Mouse (Mus musculus) layer of hippocampus, adult 9-10 months (tissue): ENCODE results near the gene Asl.
"Not testable (repeated sequence)": the region's sequence is repeated elsewhere in the genome, so short reads cannot be mapped to it uniquely, and the experiment has no call there.

Experiments
- DNase-seq: peaks from one replicate; pipeline ENCODE4 v3.0.0; 2022; ENCODE audit warnings: low spot score

The Asl gene

DNA sequence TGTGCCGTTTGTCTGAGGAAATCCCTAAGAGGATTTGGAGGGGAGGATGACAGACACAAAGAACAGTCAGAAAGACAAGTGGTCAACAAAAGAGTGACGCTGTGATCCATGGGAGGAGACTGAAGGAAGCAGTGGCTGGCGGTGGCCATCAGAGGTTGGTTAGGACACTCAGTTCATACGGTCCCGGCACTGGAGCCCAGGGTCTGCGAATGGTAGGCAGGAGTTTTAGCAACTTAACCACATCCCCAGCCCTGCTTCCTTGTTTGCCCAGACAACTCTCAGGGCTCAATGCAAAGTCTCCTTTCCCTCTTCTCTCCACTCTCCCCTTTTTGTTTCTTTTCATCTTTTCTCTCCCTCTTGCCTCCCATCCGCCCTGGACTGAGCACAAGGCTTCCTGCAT, 17.1 kb upstream of the Asl start:
- DNase-seq: no peak

DNA sequence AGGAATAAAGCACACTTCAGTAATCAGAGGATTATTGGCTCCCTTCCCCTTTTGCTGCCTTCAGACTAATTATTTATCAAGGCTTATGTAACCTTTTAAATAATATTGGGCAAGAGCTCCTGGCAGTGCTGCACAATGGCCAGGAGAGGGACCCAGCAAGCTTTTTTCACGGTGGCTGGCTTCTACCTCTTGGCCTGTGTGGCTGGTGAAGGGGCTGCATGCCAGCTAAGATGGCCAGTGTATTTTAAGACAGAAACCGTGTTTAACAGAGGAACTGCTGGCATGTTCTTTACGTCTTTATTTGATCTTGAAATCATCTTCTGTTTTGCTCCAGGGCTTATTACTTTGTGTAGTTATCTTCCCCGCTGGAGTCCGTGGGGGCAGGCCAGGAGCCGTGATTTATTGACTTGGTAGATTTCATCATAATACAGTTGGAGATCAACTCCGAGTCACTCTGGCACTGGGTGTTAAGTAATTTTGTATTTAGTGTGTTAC, 15.2 kb upstream of the Asl start:
- peak; percentile 55 for DNase-seq

DNA sequence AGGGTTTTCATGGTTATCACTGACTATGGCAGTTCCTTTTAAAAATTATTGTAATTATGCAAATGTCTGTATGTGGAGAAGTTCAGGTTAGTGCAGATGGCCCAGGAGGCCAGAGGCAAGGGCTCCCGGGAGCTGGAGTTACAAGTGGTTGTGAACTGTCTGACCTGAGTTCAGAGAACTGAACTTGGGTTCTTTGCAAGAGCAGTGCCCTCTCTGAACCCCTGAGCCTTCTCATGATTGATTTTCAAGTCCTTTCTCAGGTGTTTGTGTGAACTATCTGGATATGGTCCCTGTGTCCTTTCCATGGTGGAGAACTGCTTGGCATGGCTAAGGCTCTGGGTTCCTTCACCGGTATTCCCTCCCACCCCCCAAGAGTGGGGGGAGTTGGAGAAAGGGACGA, 14.7 kb upstream of the Asl start:
- DNase-seq: no peak

DNA sequence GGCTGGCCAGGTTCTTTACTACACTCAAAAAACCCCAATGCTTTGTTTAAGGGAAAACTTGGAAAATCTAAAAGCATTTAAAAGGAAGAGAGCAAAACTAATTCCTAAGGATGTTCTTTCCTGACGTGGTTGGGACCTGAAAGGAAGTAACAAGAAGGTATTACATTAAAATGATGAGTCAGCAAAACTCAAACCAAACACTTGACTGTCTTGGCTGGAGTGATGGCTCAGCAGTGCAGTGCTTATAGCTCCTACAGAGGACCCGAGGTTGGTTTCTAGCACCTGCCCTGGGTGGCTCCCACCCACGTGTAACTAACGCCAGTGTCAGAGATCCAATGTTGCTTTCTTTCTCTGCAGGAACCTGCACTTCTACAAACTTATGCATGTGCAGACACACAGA, 12.2 kb upstream of the Asl start:
- DNase-seq: no peak

GRCm38 (mm10) chr5:130040797-130041196, 11.8 kb upstream of the Asl start:
- DNase-seq: no peak

DNA sequence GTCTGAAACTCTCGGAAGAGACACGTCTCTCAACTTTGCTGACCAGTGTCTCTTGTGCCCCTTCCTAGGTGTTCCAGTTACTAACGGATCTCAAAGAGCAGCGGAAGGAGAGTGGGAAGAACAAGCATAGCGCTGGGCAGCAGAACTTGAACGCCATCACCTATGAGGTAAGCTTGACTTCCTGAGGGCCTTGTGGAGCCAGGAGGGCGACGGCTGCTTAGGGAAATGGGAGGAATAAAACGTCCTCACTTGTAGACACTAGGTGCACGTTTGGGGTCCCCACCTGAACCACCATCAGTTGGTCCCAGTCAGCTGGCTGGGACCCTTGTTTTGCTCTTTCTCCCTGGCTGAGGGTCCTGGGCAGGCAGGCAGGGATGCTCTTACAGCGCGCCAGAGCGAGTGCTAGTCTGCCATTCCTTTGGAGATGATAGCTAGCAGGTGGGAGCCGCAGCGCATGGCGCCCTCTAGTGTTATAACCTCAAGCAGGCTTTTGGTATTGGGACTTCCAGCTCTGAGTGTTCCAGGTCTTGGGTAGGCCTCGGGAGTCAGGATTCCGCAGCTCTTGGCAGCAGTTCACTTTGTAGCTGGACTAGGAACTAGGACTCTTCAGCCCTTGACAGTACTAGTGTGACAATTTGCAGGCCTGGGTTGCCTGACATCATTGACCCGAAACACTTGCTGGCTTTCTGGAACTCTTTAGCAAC, 8.9 kb upstream of the Asl start:
- peak; percentile 35 for DNase-seq

DNA sequence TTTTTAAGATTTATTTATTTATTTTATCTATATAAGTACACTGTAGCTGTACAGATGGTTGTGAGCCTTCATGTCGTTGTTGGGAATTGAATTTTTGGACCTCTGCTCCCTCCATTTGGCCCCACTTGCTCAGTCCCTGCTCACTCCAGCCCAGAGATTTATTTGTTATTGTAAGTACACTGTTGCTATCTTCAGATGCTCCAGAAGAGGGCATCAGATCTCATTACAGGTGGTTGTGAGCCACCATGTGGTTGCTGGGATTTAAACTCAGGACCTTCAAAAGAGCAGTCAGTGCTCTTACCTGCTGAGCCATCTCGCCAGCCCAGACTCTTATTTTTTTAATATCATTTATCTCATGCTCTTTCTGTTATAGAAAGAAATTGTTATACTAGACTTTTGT, 7.3 kb upstream of the Asl start:
- not testable (repeated sequence) for DNase-seq

GRCm38 (mm10) chr5:130033869-130034268, 4.8 kb upstream of the Asl start:
- no peak for DNase-seq

DNA sequence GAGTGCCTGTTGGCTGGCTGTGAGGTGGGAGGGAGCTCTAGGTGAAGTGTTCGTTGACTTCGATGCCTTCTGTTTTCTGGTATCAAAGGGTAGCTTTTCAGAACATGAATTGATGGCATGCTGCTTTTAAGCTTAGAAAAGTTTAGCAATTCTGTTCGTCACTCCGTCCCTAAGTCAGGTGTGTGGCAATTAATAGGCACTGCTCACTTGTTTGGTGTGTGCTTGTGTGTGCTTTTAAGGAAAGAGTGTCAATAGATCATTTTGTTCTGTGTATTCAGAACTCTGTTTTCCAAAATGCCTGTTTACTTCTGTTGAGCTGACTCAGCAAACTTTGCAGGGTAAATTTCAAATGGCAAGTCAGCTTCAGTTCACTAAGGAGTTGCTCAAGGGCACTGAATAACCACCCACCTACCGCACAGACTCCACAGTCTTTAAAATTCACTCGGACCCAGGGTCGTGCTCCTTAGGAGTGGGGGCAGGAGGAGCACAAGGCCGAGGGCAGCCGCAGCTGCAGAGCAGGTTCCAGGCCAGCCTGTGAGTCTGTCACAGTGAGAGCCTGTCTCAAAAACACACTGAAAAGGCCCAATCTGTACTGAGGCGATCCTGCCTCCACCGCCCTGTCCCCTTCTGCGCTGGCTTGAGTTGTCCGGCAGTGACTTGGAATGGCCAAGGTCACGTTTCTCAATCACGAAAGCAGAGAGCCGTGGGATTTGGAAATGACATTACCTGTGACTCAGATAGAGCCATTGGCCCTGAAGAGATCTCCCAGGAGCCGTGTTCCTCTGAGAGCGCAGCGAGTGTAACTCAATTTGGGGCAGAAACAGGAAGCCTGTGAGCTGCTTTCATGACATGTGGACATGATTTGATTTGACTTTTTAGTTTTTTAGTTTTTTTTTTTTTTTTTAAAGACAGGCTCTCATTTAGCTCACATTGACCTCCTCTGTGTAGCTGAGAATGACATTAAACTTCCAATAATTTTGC, 2.7 kb upstream of the Asl start:
- no peak for DNase-seq

- DNase-seq: no peak
These were observed 1.4 kb downstream of the Asl start for GRCm38 (mm10) chr5:130027696-130028095.

DNA sequence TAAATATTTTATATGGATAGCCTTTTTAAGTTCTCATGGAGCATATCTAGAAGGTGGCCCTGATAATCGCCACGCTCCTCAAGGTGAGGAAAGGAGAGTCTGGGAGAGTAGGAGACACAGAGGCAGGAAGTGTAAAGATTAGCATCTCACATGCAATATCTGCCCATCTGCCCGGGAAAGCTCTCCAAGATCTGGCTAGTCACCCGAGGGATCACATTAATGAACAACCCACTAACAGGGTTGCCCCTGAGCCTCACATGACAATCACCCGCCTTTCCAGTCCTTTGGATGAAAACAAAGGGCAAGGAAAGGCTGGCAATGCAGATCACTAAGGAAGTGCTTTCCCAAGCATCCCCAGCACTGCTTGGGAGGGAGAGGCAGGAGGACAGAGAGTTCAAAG, 1.9 kb downstream of the Asl start:
- DNase-seq: no peak

GRCm38 (mm10) chr5:130023767-130024539, 5.1 kb downstream of the Asl start:
- DNase-seq: peak; percentile 67

DNA sequence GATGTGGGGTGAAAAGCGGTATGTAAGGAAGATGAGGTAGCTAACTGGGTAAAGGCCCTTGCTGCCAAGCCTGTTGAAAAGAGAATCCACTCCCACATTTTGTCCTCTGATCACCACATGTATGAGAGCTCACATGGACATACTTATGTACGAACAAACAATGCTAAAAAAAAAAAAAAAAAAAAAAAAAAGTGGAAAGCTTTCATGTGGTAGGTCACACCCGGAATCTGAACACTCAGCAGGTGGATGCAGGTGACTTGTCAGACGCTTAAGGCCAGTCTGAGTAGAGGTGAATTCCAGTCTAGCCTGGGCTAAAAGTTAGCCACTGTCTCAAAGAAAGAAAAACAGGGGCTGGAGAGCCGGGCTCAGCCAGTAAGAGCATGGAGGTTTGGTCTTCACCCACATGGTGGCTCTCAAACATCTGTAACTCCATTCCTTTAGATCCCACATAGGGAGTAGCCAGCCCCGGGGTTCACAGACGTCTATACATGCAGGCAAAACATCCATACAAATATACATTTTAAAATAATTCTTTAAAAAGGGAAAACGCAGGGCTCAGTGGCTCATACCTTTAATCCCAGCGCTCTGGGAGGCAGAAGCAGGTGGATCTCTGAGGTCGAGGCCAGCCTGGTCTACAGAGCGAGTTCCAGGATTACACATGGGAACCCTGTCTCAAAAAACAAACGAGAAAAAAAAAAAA, 5.8 kb downstream of the Asl start:
- DNase-seq: no peak

- no peak for DNase-seq
These were observed 6.7 kb downstream of the Asl start for GRCm38 (mm10) chr5:130022366-130022765.

- no peak for DNase-seq
These were observed 7.6 kb downstream of the Asl start for GRCm38 (mm10) chr5:130021361-130021966.

GRCm38 (mm10) chr5:130019461-130019860, 9.6 kb downstream of the Asl start:
- DNase-seq: no peak

- no peak for DNase-seq
These were observed 13.9 kb downstream of the Asl start for GRCm38 (mm10) chr5:130015104-130015503.

DNA sequence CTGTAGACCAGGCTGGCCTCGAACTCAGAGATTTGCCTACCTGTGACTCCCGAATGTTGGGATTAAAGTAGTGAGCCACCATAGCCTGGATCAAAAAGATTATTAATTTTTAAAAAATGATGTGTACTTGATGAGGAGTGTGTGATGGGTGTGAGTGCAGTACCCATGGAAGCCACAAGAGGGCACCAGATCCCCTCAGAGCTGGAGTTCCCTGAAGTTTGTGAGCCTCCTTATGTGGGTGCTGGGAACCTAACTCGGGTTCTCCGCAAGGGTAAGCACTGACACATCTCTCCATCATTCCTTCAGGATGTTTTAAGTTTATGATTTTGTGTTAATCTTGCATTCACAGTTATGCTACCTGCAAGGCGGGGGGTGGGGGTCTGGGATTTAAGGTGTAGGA, 18.1 kb downstream of the Asl start:
- no peak for DNase-seq

- no peak for DNase-seq
These were observed 19.3 kb downstream of the Asl start for GRCm38 (mm10) chr5:130009784-130010183.

DNA sequence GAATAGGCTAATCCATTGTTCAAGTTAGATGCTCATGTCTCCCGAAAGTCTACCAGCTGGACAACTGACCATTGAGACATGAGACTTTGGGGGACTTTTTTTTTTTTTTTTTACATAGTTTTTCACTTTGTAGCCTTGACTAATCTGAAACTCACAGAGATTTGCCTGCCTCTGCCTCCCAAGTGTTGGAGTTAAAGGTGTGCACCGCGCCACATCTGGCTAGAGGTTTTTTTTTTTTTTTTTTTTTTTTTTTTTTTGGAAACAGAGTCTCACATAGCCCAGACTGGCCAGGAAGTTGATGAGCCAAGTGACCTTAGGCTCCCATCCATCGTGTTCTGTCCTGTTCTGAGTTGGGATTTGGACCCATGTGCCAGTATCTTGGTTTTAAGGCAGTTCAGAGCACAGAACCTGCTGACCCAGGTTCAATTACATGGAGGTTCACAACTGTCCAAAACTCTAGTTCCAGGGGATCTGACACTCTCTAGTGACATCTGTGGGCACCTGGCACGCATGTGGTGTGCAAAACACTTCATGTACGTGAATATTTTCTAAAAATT, 20.9 kb downstream of the Asl start:
- no peak for DNase-seq

GRCm38 (mm10) chr5:130007344-130007743, 21.7 kb downstream of the Asl start:
- no peak for DNase-seq
